Mouse (Mus musculus) erythroblast, adult 5-6 weeks (primary cell): ENCODE data around the gene Smim8. TPM values are rescaled to one million over a fixed set of nuclear protein-coding genes. Genes with fewer than 3 reads are reported as not detected.

Source experiments
- ATAC-seq: replicated peaks from 2 replicates; pipeline ENCODE4 v1.8.0; 2016; ENCODE audit warnings: moderate number of reproducible peaks, mild to moderate bottlenecking, moderate TSS enrichment, inconsistent platforms; ENCODE audit not compliant: poor library complexity, low FRiP score, severe bottlenecking
- total RNA-seq, 2 experiments: library from RNA; stranded (forward) in 1 of 2; stranded (reverse) in 1 of 2; fragments of 150-400 nt in 1 of 2; fragments of 200-764, 138-1000 nt in 1 of 2; gene quantifications; 2 replicates each; pipeline versions ENCODE4 v1.2.3 to v1.2.4; 2015 to 2017; ENCODE audit warnings: low replicate concordance in 2 of 2

Smim8 gene
- total RNA-seq, 2 experiments from 2014 or later: 15.8 to 28.5 TPM

DNA sequence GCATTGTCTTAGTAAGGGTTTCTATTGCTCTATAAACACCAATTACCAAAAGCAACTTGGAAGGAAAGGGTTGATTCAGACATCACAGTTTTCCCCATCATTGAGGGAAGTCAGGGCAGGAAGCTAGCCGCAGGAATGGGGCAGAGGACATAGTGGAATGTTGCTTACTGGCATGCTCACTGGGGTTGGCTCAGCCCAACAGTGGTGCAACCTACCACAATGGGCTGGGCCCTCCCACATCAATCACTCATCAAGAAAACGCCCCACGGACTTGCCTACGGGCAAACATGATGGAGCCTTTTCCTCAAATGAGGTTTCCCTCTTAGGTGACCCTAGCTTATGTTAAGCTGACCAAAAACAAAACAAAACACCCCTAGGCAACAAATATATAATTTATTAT is 55.0 kb downstream of the Smim8 start:
- ATAC-seq: no peak

DNA sequence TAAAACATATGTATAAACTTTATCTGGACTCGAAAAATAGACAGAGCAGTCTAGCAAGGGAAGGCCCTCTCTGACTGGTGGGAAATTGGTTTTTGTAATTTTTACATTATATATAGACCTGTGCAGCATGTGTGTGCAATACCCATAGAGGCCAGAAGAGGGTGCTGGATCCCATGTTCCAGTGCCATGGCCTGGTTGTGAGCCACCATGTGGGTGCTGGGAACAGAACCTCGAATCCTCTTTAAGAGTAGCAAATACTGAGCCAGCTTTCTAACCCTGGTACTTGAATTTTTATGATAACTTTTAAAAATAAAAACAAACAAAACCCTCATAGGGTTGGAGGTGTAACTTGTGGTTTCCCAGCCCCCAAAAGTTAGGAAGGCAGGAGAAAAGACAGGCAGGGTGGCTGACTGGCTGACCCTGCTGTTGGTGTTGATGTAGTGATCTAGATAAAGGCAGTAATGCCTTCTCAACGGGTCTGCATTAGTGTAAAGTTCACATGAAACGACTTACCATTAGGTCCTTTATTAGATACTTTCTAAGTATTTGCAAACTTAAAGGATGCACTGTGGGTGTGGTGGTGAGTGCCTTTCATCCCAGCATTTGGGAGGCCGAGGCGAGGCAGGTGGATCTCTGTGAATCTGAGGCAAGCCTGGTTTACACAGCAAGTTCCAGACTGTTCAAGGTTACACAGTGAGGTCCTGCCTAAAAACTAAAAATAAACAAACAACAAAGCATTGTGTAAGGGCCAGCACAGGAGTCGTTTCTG is 57.9 kb downstream of the Smim8 start:
- no peak for ATAC-seq

DNA sequence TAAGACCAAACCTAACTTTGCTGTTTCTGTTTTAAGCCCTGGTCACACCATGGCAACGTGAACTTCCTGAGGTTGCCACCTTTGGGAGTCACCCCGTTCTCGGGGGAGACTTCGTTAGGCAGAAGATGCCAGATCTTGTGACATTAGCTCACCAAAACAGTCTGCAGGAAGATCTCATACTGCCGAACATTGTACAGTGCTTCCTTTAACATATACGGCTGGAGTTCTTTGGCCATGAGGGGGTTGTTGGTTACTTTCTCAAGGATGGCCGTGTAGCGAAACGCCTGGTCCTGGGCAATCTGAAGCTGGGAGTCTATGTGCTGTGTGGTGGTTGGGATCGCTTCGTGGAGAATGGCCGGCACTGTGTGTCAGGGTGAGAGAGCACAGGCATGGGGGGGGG is 58.8 kb downstream of the Smim8 start:
- no peak for ATAC-seq

Other genes starting within 250 kb of the Smim8 start
- 47.1 and 80.7 TPM in 2 replicates for gene Akirin2, start 227.5 kb downstream of the Smim8 start, total RNA-seq (2015; ENCODE audit: low replicate concordance)
- gene Akirin2, start 227.5 kb downstream of the Smim8 start, total RNA-seq (2017; ENCODE audit: low replicate concordance): 84.6 and 95.6 TPM in 2 replicates
- 23.8 and 25.7 TPM in 2 replicates for gene Orc3, start 163.5 kb downstream of the Smim8 start, total RNA-seq (2015; ENCODE audit: low replicate concordance)
- gene Orc3, start 163.5 kb downstream of the Smim8 start, total RNA-seq (2017; ENCODE audit: low replicate concordance): 25.9 and 27.4 TPM in 2 replicates
- 9.2 and 10.0 TPM in 2 replicates for gene Rars2, start 163.5 kb downstream of the Smim8 start, total RNA-seq (2015; ENCODE audit: low replicate concordance)
- gene Rars2, start 163.5 kb downstream of the Smim8 start, total RNA-seq (2017; ENCODE audit: low replicate concordance): 5.4 and 7.3 TPM in 2 replicates
- gene Slc35a1, start 91.0 kb downstream of the Smim8 start, total RNA-seq (2015; ENCODE audit: low replicate concordance): 2.3 and 4.0 TPM in 2 replicates
- gene Slc35a1, start 91.0 kb downstream of the Smim8 start, total RNA-seq (2017; ENCODE audit: low replicate concordance): 2.5 and 3.8 TPM in 2 replicates
- not detected in 2 replicates for gene Cfap206, start 48.2 kb downstream of the Smim8 start, total RNA-seq (2015; ENCODE audit: low replicate concordance)
- not detected in 2 replicates for gene Cfap206, start 48.2 kb downstream of the Smim8 start, total RNA-seq (2017; ENCODE audit: low replicate concordance)
- gene Gm136, start 22.2 kb downstream of the Smim8 start, total RNA-seq (2015; ENCODE audit: low replicate concordance): not detected in 2 replicates
- not detected in 2 replicates for gene Gm136, start 22.2 kb downstream of the Smim8 start, total RNA-seq (2017; ENCODE audit: low replicate concordance)
- 9.2 and 10.4 TPM in 2 replicates for gene Zfp292, start 104.5 kb upstream of the Smim8 start, total RNA-seq (2015; ENCODE audit: low replicate concordance)
- 6.4 and 7.8 TPM in 2 replicates for gene Zfp292, start 104.5 kb upstream of the Smim8 start, total RNA-seq (2017; ENCODE audit: low replicate concordance)
- gene Cga, start 115.4 kb upstream of the Smim8 start, total RNA-seq (2015; ENCODE audit: low replicate concordance): not detected in 2 replicates
- not detected in 2 replicates for gene Cga, start 115.4 kb upstream of the Smim8 start, total RNA-seq (2017; ENCODE audit: low replicate concordance)